Mouse (Mus musculus): Measurements from ENCODE around the gene Mrgprx2. TPM values are rescaled to one million over a fixed set of nuclear protein-coding genes. Genes with fewer than 3 reads are reported as not detected.
"Not testable (repeated sequence)": the region's sequence is repeated elsewhere in the genome, so short reads cannot be mapped to it uniquely, and the experiment has no call there.

Gene Mrgprx2
- total RNA-seq (2014; rRNA removed) (not detected in 2 replicates), polyA plus RNA-seq (2015; fragmentation: Nextera tagmentation; extraction: Ambion mirVana) (not detected in 2 replicates)

DNA sequence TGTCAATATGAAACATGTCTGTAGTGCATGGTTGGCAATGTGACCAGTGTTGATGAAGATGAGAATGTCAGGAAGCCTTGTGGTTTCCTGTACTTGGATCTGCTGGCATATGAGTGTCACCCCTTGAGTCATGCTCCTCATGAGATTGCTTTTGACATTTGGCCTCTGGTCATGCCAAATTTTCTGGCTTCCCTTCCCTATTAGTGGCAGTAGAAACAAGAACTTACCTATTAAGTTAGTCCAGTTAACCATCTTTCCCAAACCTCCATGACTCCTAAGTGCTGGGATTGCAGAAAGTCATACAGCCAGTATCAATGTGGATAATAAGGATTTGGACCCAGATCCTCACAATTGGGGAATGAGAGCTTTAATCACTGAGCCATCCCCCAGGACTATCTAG lies at the start of gene Mrgprx2:
TSS of gene Mrgprx2 (minus strand) at position 101 of the 400 bp plus-strand sequence.
- no peak for TF ChIP-seq CTCF (IDR thresholded peaks at IDR 0.05)
- Histone ChIP-seq H3K27ac (ENCODE audit: low read depth, low read length) (no peak within 1 kb of the TSS), H3K36me3 (ENCODE audit: insufficient read depth, low read length) (no peaks in the 10 kb centered on the region), H3K4me2 (ENCODE audit: low read depth, low read length, poor library complexity, severe bottlenecking) (no peak within 1 kb of the TSS), H3K4me1 (ENCODE audit: insufficient read depth, low read length) (no peaks in the 10 kb centered on the region), H3K4me3 (ENCODE audit: low read depth, low read length) (no peak within 1 kb of the TSS), H3K9me3 (ENCODE audit: low read length) (peaks cover 27% of the 10 kb centered on the region), H3K9ac (replicated peaks; ENCODE audit: low read length, poor library complexity, severe bottlenecking) (no peak within 1 kb of the TSS), H3K27me3 (ENCODE audit: insufficient read depth, low read length) (no peaks in the 10 kb centered on the region)
- no peak for DNase-seq (ENCODE audit: low spot score)
- no peak for ATAC-seq (ENCODE audit: low FRiP score)

DNA sequence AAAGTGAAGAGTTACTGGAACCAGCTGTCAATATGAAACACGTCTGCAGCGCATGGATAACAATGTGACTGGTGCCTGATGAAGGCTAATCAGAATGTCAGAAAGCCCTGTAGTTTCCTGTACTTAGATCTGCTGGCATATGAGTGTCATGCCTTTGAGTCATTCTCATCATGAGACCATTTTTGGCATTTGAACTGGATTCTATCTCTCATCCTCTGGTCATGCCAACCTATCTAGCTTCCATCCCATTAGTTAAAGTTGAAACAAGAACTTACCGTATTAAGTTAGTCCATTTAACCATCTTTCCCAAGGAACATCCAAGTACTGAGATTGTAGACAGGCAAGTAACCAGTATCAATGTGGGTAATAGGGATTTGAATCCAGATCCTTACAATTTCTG lies 42.9 kb downstream of the Mrgprx2 start, which contains the start of gene Mrgprb1:
TSS of gene Mrgprb1 (minus strand) at position 101 of the 400 bp plus-strand sequence.
- DNase-seq (ENCODE audit: low spot score) (no peak), ATAC-seq (ENCODE audit: low FRiP score) (no peak)
- no peak within 1 kb of the TSS for H3K4me2 ChIP-seq (ENCODE audit: low read depth, low read length, poor library complexity, severe bottlenecking)
- 86% methylated on average over 3 of the region's 3 CpGs for WGBS
- H3K27ac ChIP-seq (ENCODE audit: low read depth, low read length): no peak within 1 kb of the TSS
- H3K4me3 ChIP-seq (ENCODE audit: low read depth, low read length): no peak within 1 kb of the TSS
- H3K9me3 ChIP-seq (ENCODE audit: low read length): peaks cover 17% of the 10 kb centered on the region; the same call in 1 of the 2 replicates
- H3K9ac ChIP-seq (replicated peaks; ENCODE audit: low read length, poor library complexity, severe bottlenecking): no peak within 1 kb of the TSS
- TF ChIP-seq CTCF (IDR thresholded peaks at IDR 0.05): no peak
- H3K36me3 ChIP-seq (ENCODE audit: insufficient read depth, low read length): no peaks in the 10 kb centered on the region
- no peaks in the 10 kb centered on the region for H3K27me3 ChIP-seq (ENCODE audit: insufficient read depth, low read length)
- no peaks in the 10 kb centered on the region for H3K4me1 ChIP-seq (ENCODE audit: insufficient read depth, low read length)

DNA sequence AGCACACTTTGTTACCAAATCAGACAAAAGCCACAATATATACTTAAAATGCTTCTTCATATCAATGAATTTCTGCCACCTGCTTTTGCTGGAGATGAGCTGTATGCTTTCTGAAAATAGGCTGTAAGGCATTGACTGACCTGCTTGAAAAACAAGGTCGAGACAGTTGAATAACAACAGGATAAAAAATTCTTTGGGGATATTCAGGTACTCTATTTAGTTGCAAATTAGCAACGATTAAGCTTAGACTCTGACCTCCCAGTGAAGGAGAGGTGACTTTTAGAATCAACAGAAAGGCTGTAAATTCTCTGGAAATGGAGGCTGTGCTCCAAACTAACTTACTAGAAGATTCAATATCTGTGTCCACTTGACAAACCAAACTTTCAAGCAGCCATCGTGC lies 62.5 kb downstream of the Mrgprx2 start:
- Histone ChIP-seq H3K36me3 (ENCODE audit: insufficient read depth, low read length) (no peaks in the 10 kb centered on the region), H3K4me3 (ENCODE audit: low read depth, low read length) (no peak overlapping the region), H3K4me1 (ENCODE audit: insufficient read depth, low read length) (no peaks in the 10 kb centered on the region), H3K27me3 (ENCODE audit: insufficient read depth, low read length) (no peaks in the 10 kb centered on the region), H3K9ac (replicated peaks; ENCODE audit: low read length, poor library complexity, severe bottlenecking) (no peak overlapping the region), H3K27ac (ENCODE audit: low read depth, low read length) (no peak overlapping the region), H3K9me3 (ENCODE audit: low read length) (peaks cover 12% of the 10 kb centered on the region; the same call in 1 of the 2 replicates), H3K4me2 (ENCODE audit: low read depth, low read length, poor library complexity, severe bottlenecking) (no peak overlapping the region)
- DNase-seq (ENCODE audit: low spot score): no peak
- no peak for TF ChIP-seq CTCF (IDR thresholded peaks at IDR 0.05)
- 61% methylated on average over 3 of the region's 3 CpGs for WGBS
- no peak for ATAC-seq (ENCODE audit: low FRiP score)

DNA sequence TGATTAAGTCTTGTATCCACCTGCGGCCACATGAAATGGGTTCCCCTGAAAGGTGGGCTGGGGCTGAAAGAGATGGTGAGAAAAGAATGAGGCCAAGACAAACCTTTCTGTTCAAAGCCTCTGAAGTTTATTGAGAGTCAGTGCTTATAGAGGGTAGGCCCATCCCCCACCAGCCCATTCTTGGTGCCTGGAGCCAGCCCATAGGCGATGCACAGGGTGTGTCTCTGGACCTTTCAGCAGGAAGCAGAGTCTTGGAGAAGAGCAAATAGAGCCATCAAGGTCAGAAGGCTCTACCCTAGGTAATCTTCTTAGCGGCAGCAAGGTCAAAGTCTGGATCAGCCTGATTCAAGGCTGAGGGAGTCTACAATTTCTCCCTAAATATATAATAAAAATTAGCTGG lies 63.2 kb downstream of the Mrgprx2 start:
- not testable (repeated sequence) for H3K27me3 ChIP-seq (ENCODE audit: insufficient read depth, low read length); ATAC-seq (ENCODE audit: low FRiP score); H3K27ac ChIP-seq (ENCODE audit: low read depth, low read length); H3K9ac ChIP-seq (replicated peaks; ENCODE audit: low read length, poor library complexity, severe bottlenecking); H3K4me3 ChIP-seq (ENCODE audit: low read depth, low read length); H3K4me1 ChIP-seq (ENCODE audit: insufficient read depth, low read length); DNase-seq (ENCODE audit: low spot score); H3K36me3 ChIP-seq (ENCODE audit: insufficient read depth, low read length); H3K4me2 ChIP-seq (ENCODE audit: low read depth, low read length, poor library complexity, severe bottlenecking)
- H3K9me3 ChIP-seq (ENCODE audit: low read length): peaks cover 12% of the 10 kb centered on the region; the same call in 1 of the 2 replicates
- 82% methylated on average over 3 of the region's 3 CpGs for WGBS

Other genes starting within 250 kb of the Mrgprx2 start
- gene Mrgprb8, start 110.8 kb downstream of the Mrgprx2 start, total RNA-seq (2014; rRNA removed): not detected in 2 replicates
- gene Mrgprb8, start 110.8 kb downstream of the Mrgprx2 start, polyA plus RNA-seq (2015; fragmentation: Nextera tagmentation; extraction: Ambion mirVana): not detected in 2 replicates
- 0.11 TPM in 1 of 2 replicates, not detected in the other for gene Mrgprb1, start 43.0 kb downstream of the Mrgprx2 start, total RNA-seq (2014; rRNA removed)
- gene Mrgprb1, start 43.0 kb downstream of the Mrgprx2 start, polyA plus RNA-seq (2015; fragmentation: Nextera tagmentation; extraction: Ambion mirVana): not detected in 2 replicates
- gene Mrgprb2, start 58.8 kb upstream of the Mrgprx2 start, total RNA-seq (2014; rRNA removed): not detected in 2 replicates
- not detected in 2 replicates for gene Mrgprb2, start 58.8 kb upstream of the Mrgprx2 start, polyA plus RNA-seq (2015; fragmentation: Nextera tagmentation; extraction: Ambion mirVana)
- gene Mrgprb3, start 144.5 kb upstream of the Mrgprx2 start, total RNA-seq (2014; rRNA removed): not detected in 2 replicates
- gene Mrgprb3, start 144.5 kb upstream of the Mrgprx2 start, polyA plus RNA-seq (2015; fragmentation: Nextera tagmentation; extraction: Ambion mirVana): not detected in 2 replicates

Measured in midbrain, postnatal 0 days (tissue).